Mouse (Mus musculus): ENCODE data around the gene Kcnj14.

Kcnj14 gene

GRCm38 (mm10) chr7:45766764-45767163 is 57.8 kb downstream of the Kcnj14 start:
- no peak for DNase-seq (ENCODE audit: low read depth, low spot score)

All from retina, postnatal 7 days (tissue).